Mouse (Mus musculus) bone marrow, adult 2 months (tissue): ENCODE data around the gene Rab5b. TPM values are rescaled to one million over a fixed set of nuclear protein-coding genes. Genes with fewer than 3 reads are reported as not detected.

Source experiments
- H3K27ac ChIP-seq: fragments of 200-500 bp; 2 replicates; pipeline ENCODE4 v1.5.1; 2012; ENCODE audit warnings: low read depth, mild to moderate bottlenecking, control low read depth, inconsistent platforms, low read length; ENCODE audit not compliant: control insufficient read depth, poor library complexity, insufficient read depth
- H3K4me1 ChIP-seq: fragments of 200-500 bp; 2 replicates; pipeline ENCODE4 v1.6.1; 2011; ENCODE audit warnings: low read length; ENCODE audit not compliant: control insufficient read depth, insufficient read depth
- H3K4me3 ChIP-seq: fragments of 200-500 bp; replicated peaks from 2 replicates; pipeline ENCODE3; 2011; ENCODE audit warnings: mild to moderate bottlenecking, low read depth, low read length, control low read depth; ENCODE audit not compliant: control insufficient read depth
- CTCF ChIP-seq: fragments of 200-500 bp; IDR thresholded peaks from 2 replicates; pipeline ENCODE4 v1.5.1; 2011; ENCODE audit warnings: low read length, control low read depth; ENCODE audit not compliant: control insufficient read depth, insufficient read depth
- POLR2A ChIP-seq: fragments of 200-500 bp; IDR thresholded peaks from 2 replicates; pipeline ENCODE4 v1.6.1; 2011; ENCODE audit warnings: low read depth, mild to moderate bottlenecking, control low read depth, low read length, borderline replicate concordance; ENCODE audit not compliant: control insufficient read depth
- WGBS: fragments of 180-500 bp; shearing (Covaris S2); methylation state at CpG from one replicate; pipeline ENCODE4 v1.1.7; 2018; 5-methylcytosine and 5-hydroxymethylcytosine counted together
- polyA plus RNA-seq: library from polyadenylated mRNA; stranded (reverse); fragments of >200 nt; gene quantifications from 2 replicates; pipeline ENCODE4 v1.2.4, GENCODE M21; 2011; ENCODE audit warnings: low replicate concordance; ENCODE audit not compliant: missing spikeins, insufficient read depth, insufficient read length

The Rab5b gene
- polyA plus RNA-seq, 1 experiment: 35.4 TPM

DNA sequence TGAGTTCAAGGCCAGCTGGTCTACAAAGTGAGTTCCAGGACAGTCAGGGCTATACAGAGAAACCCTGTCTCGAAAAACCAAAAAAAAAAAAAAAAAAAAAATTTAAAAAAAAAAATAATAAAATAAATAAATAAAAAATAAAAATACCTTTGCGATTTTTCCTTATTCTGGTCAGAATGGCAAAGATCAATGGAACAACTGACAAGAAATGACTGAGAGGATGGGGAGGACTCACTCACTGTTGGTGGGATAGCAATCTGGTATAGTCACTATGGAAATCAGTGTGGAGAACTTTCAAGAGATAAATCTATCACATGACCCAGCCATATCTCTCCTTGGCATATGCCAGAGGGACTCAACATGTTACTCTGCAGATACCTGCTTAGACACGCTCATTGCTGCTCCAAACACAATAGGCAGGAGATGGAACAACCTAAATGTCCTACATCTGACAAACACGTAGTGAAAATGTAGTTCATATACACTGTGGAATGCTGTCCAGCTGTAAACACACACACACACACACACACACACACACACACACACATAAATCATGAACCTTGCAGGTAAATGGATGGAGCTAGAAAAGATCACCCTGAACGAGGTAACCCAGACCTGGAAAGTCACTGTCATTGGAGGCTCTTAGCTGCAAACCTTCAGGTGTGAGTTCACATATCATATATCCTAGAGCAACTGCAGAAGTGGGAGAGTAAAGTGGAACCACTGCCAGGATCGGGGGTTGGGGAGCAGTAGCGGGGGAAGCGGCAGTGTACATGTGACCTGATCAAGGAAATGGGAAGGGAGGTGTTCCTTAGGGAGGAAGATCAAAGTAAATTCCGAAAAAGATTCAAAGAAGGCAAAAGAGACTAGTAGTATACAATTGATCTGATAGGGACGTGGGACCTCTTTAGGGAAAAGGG, 68.4 kb downstream of the Rab5b start:
- Histone ChIP-seq H3K4me1 (peaks cover 3% of the 10 kb centered on the region; the same call in 1 of the 2 replicates), H3K4me3 (no peak overlapping the region), H3K27ac (no peak overlapping the region)
- 62% methylated on average over 10 of the region's 10 CpGs for WGBS
- TF ChIP-seq CTCF (no peak), POLR2A (no peak)

Other genes with a start within 250 kb of the Rab5b start
- 45.0 and 74.4 TPM in 2 replicates for gene Smarcc2, start 237.0 kb downstream of the Rab5b start, polyA plus RNA-seq
- 1,368 and 2,050 TPM in 2 replicates for gene Myl6, start 202.1 kb downstream of the Rab5b start, polyA plus RNA-seq
- 0.79 and 2.4 TPM in 2 replicates for gene Myl6b, start 197.6 kb downstream of the Rab5b start, polyA plus RNA-seq
- 26.2 and 36.1 TPM in 2 replicates for gene Esyt1, start 170.4 kb downstream of the Rab5b start, polyA plus RNA-seq
- gene Zc3h10, start 148.5 kb downstream of the Rab5b start, polyA plus RNA-seq: 7.0 and 9.8 TPM in 2 replicates
- 2,208 and 2,695 TPM in 2 replicates for gene Rpl41, start 147.0 kb downstream of the Rab5b start, polyA plus RNA-seq
- gene Pa2g4, start 130.3 kb downstream of the Rab5b start, polyA plus RNA-seq: 80.3 and 116 TPM in 2 replicates
- 0.59 and 0.75 TPM in 2 replicates for gene Erbb3, start 106.6 kb downstream of the Rab5b start, polyA plus RNA-seq
- 1,015 and 1,193 TPM in 2 replicates for gene Rps26, start 69.5 kb downstream of the Rab5b start, polyA plus RNA-seq
- not detected in 2 replicates for gene Ikzf4, start 50.3 kb downstream of the Rab5b start, polyA plus RNA-seq
- 10.8 and 11.6 TPM in 2 replicates for gene Suox, start 22.2 kb downstream of the Rab5b start, polyA plus RNA-seq
- 1.4 TPM in 1 of 2 replicates, not detected in the other for gene Pmel, start 7.9 kb upstream of the Rab5b start, polyA plus RNA-seq
- gene Cdk2, start 8.8 kb upstream of the Rab5b start, polyA plus RNA-seq: 60.6 and 62.9 TPM in 2 replicates
- 19.2 and 41.7 TPM in 2 replicates for gene Dgka, start 48.6 kb upstream of the Rab5b start, polyA plus RNA-seq
- gene Pym1, start 51.6 kb upstream of the Rab5b start, polyA plus RNA-seq: 58.3 and 76.9 TPM in 2 replicates
- 2.4 and 5.1 TPM in 2 replicates for gene Mmp19, start 94.6 kb upstream of the Rab5b start, polyA plus RNA-seq
- 12.2 and 20.7 TPM in 2 replicates for gene Dnajc14, start 107.8 kb upstream of the Rab5b start, polyA plus RNA-seq
- gene Tmem198b, start 108.1 kb upstream of the Rab5b start, polyA plus RNA-seq: 2.8 and 8.3 TPM in 2 replicates
- gene Sarnp, start 121.1 kb upstream of the Rab5b start, polyA plus RNA-seq: 45.2 and 73.3 TPM in 2 replicates
- 24.9 and 25.4 TPM in 2 replicates for gene Ormdl2, start 125.4 kb upstream of the Rab5b start, polyA plus RNA-seq
- 2.4 and 3.6 TPM in 2 replicates for gene Gdf11, start 195.5 kb upstream of the Rab5b start, polyA plus RNA-seq
- 49.2 and 134 TPM in 2 replicates for gene Cd63, start 204.7 kb upstream of the Rab5b start, polyA plus RNA-seq
- gene Rdh5, start 226.6 kb upstream of the Rab5b start, polyA plus RNA-seq: 2.6 and 6.2 TPM in 2 replicates
- gene Bloc1s1, start 227.8 kb upstream of the Rab5b start, polyA plus RNA-seq: 78.6 and 92.7 TPM in 2 replicates
- 1.4 and 1.9 TPM in 2 replicates for gene Itga7, start 237.6 kb upstream of the Rab5b start, polyA plus RNA-seq